In genomic region chr7:49119794-49120487, GRCm38 (mm10) we compare ENCODE assay signal across 8 mouse cellular contexts.
DNase-seq lines count a peak whose midpoint lies in the region; ATAC-seq lines count a peak whose summit lies in the region.

No protein-coding gene starts in this region.

- ATAC-seq in embryonic facial prominence, embryonic 11.5 days (replicated peaks; ENCODE audit: insufficient number of reproducible peaks, low FRiP score, low TSS enrichment, low read depth), result no peak
- peak; percentile 77 for ATAC-seq in hindbrain, embryonic 16.5 days
- ATAC-seq in neural tube, embryonic 12.5 days (ENCODE audit: low FRiP score, low read depth), result peak; percentile 68

- intact Hi-C loops in left cerebral cortex, postnatal 25 days (cut with DNase I), result loop anchor here (1.0 to 10.0 kb wide), 4 partner anchors 44 to 305 kb away; no protein-coding TSS in a partner anchor

- no peak overlapping the region for H3K4me3 ChIP-seq in embryonic facial prominence, embryonic 11.5 days (ENCODE audit: low read depth, low read length)
- peak overlapping the region; percentile 30 for H3K4me3 ChIP-seq in hindbrain, embryonic 16.5 days (ENCODE audit: low read length)
- H3K4me3 ChIP-seq in neural tube, embryonic 12.5 days, result 0 out of 2 replicates have a peak overlapping the region, but pooled peaks have one; percentile 3

- no peaks in the 10 kb centered on the region for H3K36me3 ChIP-seq in embryonic facial prominence, embryonic 11.5 days (replicated peaks; ENCODE audit: control insufficient read depth, insufficient read depth, low read depth, low read length)
- no peaks in the 10 kb centered on the region for H3K36me3 ChIP-seq in hindbrain, embryonic 16.5 days (ENCODE audit: control insufficient read depth, insufficient read depth, low read length)
- no peaks in the 10 kb centered on the region for H3K36me3 ChIP-seq in neural tube, embryonic 12.5 days

- H3K9ac ChIP-seq in embryonic facial prominence, embryonic 11.5 days (replicated peaks; ENCODE audit: low read length), result no peak overlapping the region
- H3K9ac ChIP-seq in hindbrain, embryonic 16.5 days (ENCODE audit: low read depth, low read length), result peak overlapping the region; percentile 42
- H3K9ac ChIP-seq in neural tube, embryonic 12.5 days, result no peak overlapping the region

- H3K27ac ChIP-seq in embryonic facial prominence, embryonic 11.5 days (replicated peaks; ENCODE audit: low read depth, low read length), result no peak overlapping the region
- H3K27ac ChIP-seq in hindbrain, embryonic 16.5 days (ENCODE audit: low read depth, low read length), result peak overlapping the region; percentile 75
- H3K27ac ChIP-seq in neural tube, embryonic 12.5 days, result peak overlapping the region; percentile 37; the same call in 1 of the 2 replicates

- DNase-seq in left cerebral cortex, postnatal 25 days (ENCODE audit: low spot score in 2 of 2), result peak; percentile 27 to 30
- no peak for DNase-seq in left cerebral cortex, adult 9 months (ENCODE audit: low spot score in 2 of 2)
- peak; percentile 21 for DNase-seq in embryonic facial prominence, embryonic 11.5 days (ENCODE audit: low spot score)
- no peak for DNase-seq in thymus, postnatal 25 days
- DNase-seq in adrenal gland, postnatal 4 days (ENCODE audit: low spot score in 2 of 2), result no peak
- DNase-seq in kidney, postnatal 14 days, result no peak

- no peak overlapping the region; the same call in 1 of the 2 replicates for H3K4me2 ChIP-seq in embryonic facial prominence, embryonic 11.5 days (ENCODE audit: low read depth, low read length)
- peak overlapping the region; percentile 60 for H3K4me2 ChIP-seq in hindbrain, embryonic 16.5 days (ENCODE audit: low read length)
- H3K4me2 ChIP-seq in neural tube, embryonic 12.5 days (replicated peaks), result peak overlapping the region; percentile 55

- 0 out of 2 replicates have a peak, but pooled peaks cover 3% of the 10 kb centered on the region for H3K27me3 ChIP-seq in embryonic facial prominence, embryonic 11.5 days (ENCODE audit: control insufficient read depth, insufficient read depth, low read length)
- H3K27me3 ChIP-seq in hindbrain, embryonic 16.5 days (replicated peaks; ENCODE audit: control insufficient read depth, insufficient read depth, low read length), result no peaks in the 10 kb centered on the region
- H3K27me3 ChIP-seq in neural tube, embryonic 12.5 days (replicated peaks), result no peaks in the 10 kb centered on the region

- no peaks in the 10 kb centered on the region for H3K9me3 ChIP-seq in embryonic facial prominence, embryonic 11.5 days (replicated peaks; ENCODE audit: control insufficient read depth, low read length)
- H3K9me3 ChIP-seq in hindbrain, embryonic 16.5 days (ENCODE audit: control insufficient read depth, low read length), result no peaks in the 10 kb centered on the region
- H3K9me3 ChIP-seq in neural tube, embryonic 12.5 days, result no peaks in the 10 kb centered on the region

- WGBS in embryonic facial prominence, embryonic 11.5 days, result 44% methylated on average over 20 of the region's 20 CpGs
- 10% methylated on average over 20 of the region's 20 CpGs for WGBS in hindbrain, embryonic 16.5 days
- WGBS in neural tube, embryonic 12.5 days, result 13% methylated on average over 20 of the region's 20 CpGs

- no peaks in the 10 kb centered on the region for H3K4me1 ChIP-seq in embryonic facial prominence, embryonic 11.5 days (ENCODE audit: control insufficient read depth, insufficient read depth, low read length)
- H3K4me1 ChIP-seq in hindbrain, embryonic 16.5 days (ENCODE audit: control insufficient read depth, insufficient read depth, low read depth, low read length), result peaks cover 21% of the 10 kb centered on the region
- H3K4me1 ChIP-seq in neural tube, embryonic 12.5 days, result peaks cover 27% of the 10 kb centered on the region

Comparison
In these comparisons a context has a peak if more than half of its experiments do, and no peak if none do; other contexts are left out.
1. DNase-seq: peak in left cerebral cortex, postnatal 25 days (2 of 2) and embryonic facial prominence, embryonic 11.5 days (single experiment); none in left cerebral cortex, adult 9 months (0 of 2), thymus, postnatal 25 days (single experiment), adrenal gland, postnatal 4 days (0 of 2) and kidney, postnatal 14 days (single experiment).